ENCODE assay signal across 32 mouse cellular contexts in the genomic region with DNA sequence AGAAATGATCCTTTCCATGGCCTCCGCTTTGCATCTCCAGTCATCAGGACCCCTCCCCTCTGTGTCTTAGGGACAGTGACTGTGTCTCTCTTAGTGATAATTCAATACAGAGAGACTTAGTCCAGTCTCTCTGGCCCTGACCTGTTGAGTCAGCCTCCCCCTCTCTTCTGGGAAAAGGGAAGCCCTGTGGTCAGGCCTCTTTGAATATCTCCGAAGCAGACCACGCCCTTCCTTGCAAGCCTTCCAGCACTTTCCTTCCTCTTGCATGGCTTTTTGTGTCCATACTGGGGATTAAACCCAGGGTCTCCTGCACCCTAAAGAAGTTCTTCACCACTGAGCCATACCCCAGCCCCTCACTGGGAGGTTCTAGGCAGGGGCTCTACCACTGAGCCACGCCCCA. TPM values are rescaled to one million over a fixed set of nuclear protein-coding genes. Genes with fewer than 3 reads are reported as not detected.
DNase-seq lines count a peak whose midpoint lies in the region; ATAC-seq lines count a peak whose summit lies in the region.
"Had no signal": no experiment of that assay in that cellular context is flagged by ENCODE, and none has a peak within 500 bp of the region (broad histone marks: within the 10 kb centered on the region; RNA-seq: fewer than 3 reads in every experiment).

No protein-coding gene starts in this region.

- H3K27ac ChIP-seq in kidney, embryonic 14.5 days (ENCODE audit: low read depth, low read length) = no peak overlapping the region
- H3K27ac ChIP-seq: embryonic facial prominence, embryonic 13.5 days; forebrain, embryonic 12.5 days; heart, adult 2 months; heart, embryonic 15.5 days; hindbrain, embryonic 10.5 days; intestine, embryonic 15.5 days; limb, embryonic 13.5 days; liver, embryonic 14.5 days; neural tube, embryonic 13.5 days had no signal

- H3K9me3 ChIP-seq in megakaryocyte, embryonic 14.5 days = no peaks in the 10 kb centered on the region
- H3K9me3 ChIP-seq in kidney, embryonic 14.5 days (ENCODE audit: control insufficient read depth, low read length) = no peaks in the 10 kb centered on the region
- H3K9me3 ChIP-seq: embryonic facial prominence, embryonic 13.5 days; forebrain, embryonic 12.5 days; heart, embryonic 15.5 days; hindbrain, embryonic 10.5 days; intestine, embryonic 15.5 days; limb, embryonic 13.5 days; neural tube, embryonic 13.5 days had no signal

- H3K4me2 ChIP-seq in kidney, embryonic 14.5 days (replicated peaks; ENCODE audit: low read depth, low read length) = no peak overlapping the region
- H3K4me2 ChIP-seq: embryonic facial prominence, embryonic 13.5 days; forebrain, embryonic 12.5 days; heart, embryonic 15.5 days; intestine, embryonic 15.5 days; limb, embryonic 13.5 days; lung, embryonic 14.5 days; neural tube, embryonic 13.5 days had no signal

- peak; percentile 13 to 54 for DNase-seq in heart, adult 18-20 months
- no peak for DNase-seq in heart, postnatal 4 days
- DNase-seq in 416B (ENCODE audit: low read depth) (peak; percentile 83), R1 (ENCODE audit: low read depth, low spot score) (peak; percentile 62)
- no peak for DNase-seq in cerebellum, postnatal 10 days
- DNase-seq: B cell, adult 2 months; cerebellum, adult 11-12 months; cerebellum, postnatal 25 days; embryo, embryonic 11 days; kidney, adult 9 months; kidney, postnatal 36 days; lung, embryonic 14.5 days; midbrain, embryonic 14.5 days; right cerebral cortex, adult 18-20 months; thymus, adult 18-20 months had no signal

- 90% methylated on average over 4 of the region's 4 CpGs for WGBS in kidney, embryonic 14.5 days

- ATAC-seq in cerebellum, adult (ENCODE audit: insufficient number of reproducible peaks, low FRiP score, low TSS enrichment) = no peak
- no peak for ATAC-seq in kidney, embryonic 14.5 days (ENCODE audit: low FRiP score, low TSS enrichment)
- ATAC-seq: hindbrain, embryonic 16.5 days; intestine, embryonic 15.5 days had no signal

- no peak overlapping the region for H3K9ac ChIP-seq in kidney, embryonic 14.5 days (ENCODE audit: low read depth, low read length)
- H3K9ac ChIP-seq: embryonic facial prominence, embryonic 13.5 days; forebrain, embryonic 12.5 days; heart, embryonic 15.5 days; intestine, embryonic 15.5 days; limb, embryonic 13.5 days; liver, embryonic 14.5 days; lung, embryonic 14.5 days; neural tube, embryonic 13.5 days had no signal

- H3K36me3 ChIP-seq in megakaryocyte, embryonic 14.5 days (replicated peaks; ENCODE audit: low read length) = no peaks in the 10 kb centered on the region
- no peaks in the 10 kb centered on the region for H3K36me3 ChIP-seq in kidney, embryonic 14.5 days (ENCODE audit: control insufficient read depth, insufficient read depth, low read length)
- H3K36me3 ChIP-seq: embryonic facial prominence, embryonic 13.5 days; forebrain, embryonic 12.5 days; heart, embryonic 15.5 days; hindbrain, embryonic 10.5 days; intestine, embryonic 15.5 days; limb, embryonic 13.5 days; neural tube, embryonic 13.5 days had no signal

- peak overlapping the region; percentile 73 for H3K4me3 ChIP-seq in megakaryocyte, embryonic 14.5 days (replicated peaks)
- no peak overlapping the region for H3K4me3 ChIP-seq in kidney, embryonic 14.5 days (ENCODE audit: low read length)
- H3K4me3 ChIP-seq: embryonic facial prominence, embryonic 13.5 days; erythroblast, embryonic 14.5 days; forebrain, embryonic 12.5 days; heart, adult 2 months; heart, embryonic 15.5 days; hindbrain, embryonic 10.5 days; intestine, embryonic 15.5 days; limb, embryonic 13.5 days; myocyte; neural tube, embryonic 13.5 days had no signal

- peaks cover 63% of the 10 kb centered on the region for H3K4me1 ChIP-seq in megakaryocyte, embryonic 14.5 days
- no peaks in the 10 kb centered on the region for H3K4me1 ChIP-seq in kidney, embryonic 14.5 days (ENCODE audit: control insufficient read depth, insufficient read depth, low read length)
- H3K4me1 ChIP-seq: embryonic facial prominence, embryonic 13.5 days; forebrain, embryonic 12.5 days; heart, embryonic 15.5 days; intestine, embryonic 15.5 days; limb, embryonic 13.5 days; neural tube, embryonic 13.5 days had no signal

- peaks cover 4% of the 10 kb centered on the region for H3K27me3 ChIP-seq in megakaryocyte, embryonic 14.5 days (replicated peaks)
- H3K27me3 ChIP-seq in kidney, embryonic 14.5 days (ENCODE audit: control insufficient read depth, insufficient read depth, low read length) = no peaks in the 10 kb centered on the region
- H3K27me3 ChIP-seq: CH12.LX; embryonic facial prominence, embryonic 13.5 days; forebrain, embryonic 12.5 days; intestine, embryonic 15.5 days; limb, embryonic 13.5 days; neural tube, embryonic 13.5 days had no signal

RNA-seq across cellular contexts. Expression of a gene that starts 9.4 kb away (rescaled TPM):
- total RNA-seq in heart, adult 18-20 months (2021) = 1 to 10 TPM in 1 of 2 experiments, under 1 TPM in 1; 0.92 to 1.1 TPM
- under 1 TPM; 0.79 to 0.86 TPM for total RNA-seq in heart, postnatal 4 days (2021)
- 1.9 and 7.5 TPM in 2 replicates for polyA plus RNA-seq in megakaryocyte, embryonic 14.5 days (2012; ENCODE audit: insufficient read depth, low replicate concordance)
- polyA plus RNA-seq in kidney, embryonic 14.5 days (2014; fragmentation: Nextera tagmentation; extraction: Ambion mirVana) = 0.68 and 1.1 TPM in 2 replicates

RNA-seq across cellular contexts. Expression of a gene that starts 12.0 kb away (rescaled TPM):
- 10 to 100 TPM; 10.4 to 12.1 TPM for total RNA-seq in heart, adult 18-20 months (2021)
- total RNA-seq in heart, postnatal 4 days (2021) = 10 to 100 TPM; 13.6 to 14.6 TPM
- polyA plus RNA-seq in megakaryocyte, embryonic 14.5 days (2012; ENCODE audit: insufficient read depth, low replicate concordance) = 75.5 and 135 TPM in 2 replicates
- polyA plus RNA-seq in kidney, embryonic 14.5 days (2014; fragmentation: Nextera tagmentation; extraction: Ambion mirVana) = 12.2 and 13.9 TPM in 2 replicates

RNA-seq across cellular contexts. Expression of a gene that starts 19.0 kb away (rescaled TPM):
- total RNA-seq in heart, adult 18-20 months (2021) = under 1 TPM; 0.07 to 0.13 TPM
- total RNA-seq in heart, postnatal 4 days (2021) = under 1 TPM; 0.10 to 0.88 TPM
- 0.12 TPM in 1 of 2 replicates, not detected in the other for polyA plus RNA-seq in megakaryocyte, embryonic 14.5 days (2012; ENCODE audit: insufficient read depth, low replicate concordance)
- 1.1 TPM in 2 replicates for polyA plus RNA-seq in kidney, embryonic 14.5 days (2014; fragmentation: Nextera tagmentation; extraction: Ambion mirVana)

RNA-seq across cellular contexts. Expression of a gene that starts 26.0 kb away (rescaled TPM):
- under 1 TPM; 0.25 to 0.28 TPM for total RNA-seq in heart, adult 18-20 months (2021)
- under 1 TPM; 0.24 to 0.54 TPM for total RNA-seq in heart, postnatal 4 days (2021)
- polyA plus RNA-seq in megakaryocyte, embryonic 14.5 days (2012; ENCODE audit: insufficient read depth, low replicate concordance) = 16.0 and 26.1 TPM in 2 replicates
- polyA plus RNA-seq in kidney, embryonic 14.5 days (2014; fragmentation: Nextera tagmentation; extraction: Ambion mirVana) = 0.47 and 0.91 TPM in 2 replicates
- total RNA-seq: megakaryocyte-erythroid progenitor cell, adult 5-6 weeks had no signal

RNA-seq across cellular contexts. Expression of a gene that starts 26.2 kb away (rescaled TPM):
- total RNA-seq in heart, adult 18-20 months (2021) = under 1 TPM; 0.60 to 0.77 TPM
- 1 to 10 TPM; 2.2 to 2.5 TPM for total RNA-seq in heart, postnatal 4 days (2021)
- 5.9 and 7.0 TPM in 2 replicates for polyA plus RNA-seq in megakaryocyte, embryonic 14.5 days (2012; ENCODE audit: insufficient read depth, low replicate concordance)
- polyA plus RNA-seq in kidney, embryonic 14.5 days (2014; fragmentation: Nextera tagmentation; extraction: Ambion mirVana) = 6.0 and 6.4 TPM in 2 replicates

Comparison
In these comparisons a context has a peak if more than half of its experiments do, and no peak if none do; other contexts are left out.
1. DNase-seq: peak in heart, adult 18-20 months (2 of 2), 416B (single experiment) and R1 (single experiment); none in heart, postnatal 4 days (single experiment) and cerebellum, postnatal 10 days (0 of 2).